Mouse (Mus musculus): ENCODE data around the gene Tnfsf9. TPM values are rescaled to one million over a fixed set of nuclear protein-coding genes. Genes with fewer than 3 reads are reported as not detected.
A peak's percentile ranks its signal among the peaks of the same experiment; 100 is the strongest.

The Tnfsf9 gene
- 1 to 10 TPM in 3 of 4 experiments, under 1 TPM in 1; 0.49 to 1.3 (median 1.1) TPM for total RNA-seq (2022)

GRCm38 (mm10) chr17:57105181-57106034, at the start of gene Tnfsf9:
Gene Tnfsf9, plus strand, starts transcription at chr17:57105325.
- no peak for DNase-seq (ENCODE audit: low spot score in 2 of 2)

- no peak for DNase-seq (ENCODE audit: low spot score in 2 of 2)
Measured at GRCm38 (mm10) chr17:57056246-57056645, 48.9 kb upstream of the Tnfsf9 start.

DNA sequence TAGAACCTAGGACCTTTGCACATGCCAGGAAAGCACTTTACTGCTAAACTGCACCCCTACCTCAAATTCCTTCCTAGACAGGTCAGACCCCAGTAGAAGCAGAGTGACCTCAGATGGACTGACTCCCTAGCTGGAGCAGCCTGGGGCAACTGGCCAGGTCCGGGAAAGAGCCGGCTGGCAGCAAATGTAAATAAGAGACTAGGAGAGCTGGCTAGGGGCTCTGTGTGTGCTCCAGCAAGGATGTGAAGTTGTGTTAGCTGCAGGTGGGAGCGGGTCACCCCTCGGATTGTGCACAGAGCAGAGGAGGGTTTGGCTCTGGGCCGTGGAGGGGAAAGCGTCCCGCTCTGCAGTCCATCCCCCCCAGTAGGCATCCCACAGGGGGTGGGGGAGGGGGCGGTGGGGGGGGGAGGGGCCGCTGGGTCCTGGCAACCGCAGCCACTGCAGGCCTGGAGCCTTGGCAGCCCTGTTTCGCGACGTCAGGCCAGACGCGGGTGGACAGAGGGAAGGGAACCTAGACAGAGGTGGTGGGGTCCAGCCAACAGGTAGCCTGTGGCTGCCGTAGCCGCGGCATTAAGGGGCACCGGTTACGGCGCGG, 46.1 kb upstream of the Tnfsf9 start, which contains the start of gene Crb3:
Gene Crb3, plus strand, starts transcription at position 215 of the 595 bp plus-strand sequence.
- DNase-seq (ENCODE audit: low spot score in 2 of 2) = no peak

GRCm38 (mm10) chr17:57059486-57059977, 45.6 kb upstream of the Tnfsf9 start, which contains the start of gene Slc25a23:
Gene Slc25a23, minus strand, starts transcription at chr17:57059863.
- peak; percentile 73 to 74 for DNase-seq (ENCODE audit: low spot score in 2 of 2)

DNA sequence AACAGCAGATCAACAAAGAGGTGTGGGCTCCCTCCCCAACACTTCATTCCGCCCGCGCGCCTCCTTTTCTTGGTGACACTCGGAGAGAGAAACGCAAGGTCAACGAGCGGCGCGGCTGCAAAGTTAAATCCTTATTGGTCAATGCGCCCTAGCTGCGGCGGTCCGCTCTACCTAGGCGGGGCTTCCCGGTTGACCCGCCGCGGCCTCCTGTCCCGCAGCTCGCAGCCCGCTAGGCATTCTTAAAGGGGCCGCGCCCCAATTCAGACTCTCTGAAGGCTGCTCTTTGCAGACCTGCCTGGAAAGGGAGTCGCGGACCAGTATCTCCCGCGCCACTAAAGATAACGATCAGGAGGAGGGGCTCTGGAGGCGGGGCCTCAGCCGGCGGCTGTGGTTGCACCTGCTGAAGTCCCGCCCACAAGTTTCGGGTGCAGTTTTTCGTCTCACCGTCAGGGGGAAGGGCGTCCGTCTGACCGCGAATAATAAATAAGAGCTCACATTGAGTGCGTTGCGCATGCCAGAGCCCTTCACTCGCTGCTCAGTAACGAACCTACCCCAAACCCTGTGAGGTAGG, 44.8 kb upstream of the Tnfsf9 start:
- peak; percentile 94 to 96 for DNase-seq (ENCODE audit: low spot score in 2 of 2)

GRCm38 (mm10) chr17:57061069-57061468, 44.1 kb upstream of the Tnfsf9 start:
- no peak for DNase-seq (ENCODE audit: low spot score in 2 of 2)

DNA sequence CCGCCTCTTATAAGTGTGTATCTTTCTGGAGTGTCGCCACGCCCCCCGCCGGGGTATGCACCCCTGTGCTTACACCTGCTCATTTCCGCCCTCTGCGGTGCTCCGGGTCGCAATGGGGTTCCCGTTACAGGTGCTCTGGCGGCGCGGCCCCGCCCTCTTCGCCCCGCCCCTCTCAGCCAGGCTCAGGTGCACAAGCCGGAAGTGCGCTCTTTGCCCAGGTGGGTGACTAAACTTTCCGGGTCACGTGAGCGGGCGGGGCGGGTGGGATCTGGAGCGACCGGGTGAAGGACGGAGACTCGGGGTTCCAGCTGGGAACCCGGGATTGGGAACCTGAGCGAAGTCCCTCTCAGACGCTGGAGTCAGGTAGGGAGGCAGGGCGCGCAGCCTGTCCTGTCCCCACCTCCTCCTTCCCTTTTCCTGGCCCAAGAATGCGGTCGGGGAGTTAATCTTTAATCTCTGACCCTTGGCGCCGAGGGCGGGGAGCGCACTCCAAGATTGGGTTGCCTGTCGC, 43.1 kb upstream of the Tnfsf9 start:
- DNase-seq (ENCODE audit: low spot score in 2 of 2) = no peak

GRCm38 (mm10) chr17:57062548-57062947, 42.6 kb upstream of the Tnfsf9 start:
- no peak for DNase-seq (ENCODE audit: low spot score in 2 of 2)

- DNase-seq (ENCODE audit: low spot score in 2 of 2) = no peak
Measured at GRCm38 (mm10) chr17:57063031-57063430, 42.1 kb upstream of the Tnfsf9 start.

GRCm38 (mm10) chr17:57066908-57067307, 38.2 kb upstream of the Tnfsf9 start:
- no peak for DNase-seq (ENCODE audit: low spot score in 2 of 2)

GRCm38 (mm10) chr17:57070272-57070671, 34.9 kb upstream of the Tnfsf9 start:
- DNase-seq (ENCODE audit: low spot score in 2 of 2) = no peak

DNA sequence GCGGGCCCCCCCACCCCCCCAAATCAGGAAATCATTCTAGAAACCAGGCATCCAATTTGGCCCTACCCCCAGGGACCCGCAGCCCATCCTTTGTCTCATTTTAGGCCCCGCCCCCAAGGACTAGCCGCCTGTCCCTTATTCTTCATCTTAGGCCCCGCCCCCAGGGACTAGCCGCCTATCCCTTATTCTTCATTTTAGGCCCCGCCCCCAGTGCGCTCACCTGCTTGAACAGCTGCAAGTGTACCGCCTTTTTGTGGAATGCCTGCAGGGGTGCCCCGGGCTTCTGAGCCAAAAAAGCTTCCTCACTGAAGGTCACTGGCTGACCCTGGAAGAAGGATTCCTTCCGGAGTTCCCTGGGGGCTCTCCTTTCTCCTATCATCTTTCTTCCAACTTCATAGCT, 34.4 kb upstream of the Tnfsf9 start:
- DNase-seq (ENCODE audit: low spot score in 2 of 2) = no peak

- no peak for DNase-seq (ENCODE audit: low spot score in 2 of 2)
Measured at GRCm38 (mm10) chr17:57076916-57077315, 28.2 kb upstream of the Tnfsf9 start.

DNA sequence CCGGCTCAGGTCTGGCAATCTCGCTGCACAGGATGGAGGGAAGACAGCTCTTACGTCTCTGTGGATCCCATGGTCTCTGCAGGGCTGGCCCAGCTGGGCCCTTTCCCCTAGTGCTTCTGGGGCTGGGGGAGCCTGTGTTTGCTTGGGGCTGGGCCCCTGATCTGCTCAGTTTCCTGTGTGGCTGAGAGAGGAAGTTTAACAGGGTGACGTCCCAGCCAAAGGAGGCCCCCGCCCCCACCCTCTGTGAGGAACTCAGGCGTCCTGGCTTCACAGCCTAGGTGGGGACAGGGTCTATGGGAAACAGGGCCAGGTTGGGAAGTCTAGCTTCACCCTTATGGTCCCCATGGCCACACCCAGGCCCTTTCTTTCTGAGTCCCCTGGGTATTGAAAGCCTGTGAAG, 26.8 kb upstream of the Tnfsf9 start, which contains the start of gene Dennd1c:
Gene Dennd1c, minus strand, starts transcription at position 179 of the 400 bp plus-strand sequence.
- no peak for DNase-seq (ENCODE audit: low spot score in 2 of 2)

- DNase-seq (ENCODE audit: low spot score in 2 of 2) = no peak
Measured at GRCm38 (mm10) chr17:57079919-57080318, 25.2 kb upstream of the Tnfsf9 start.

DNA sequence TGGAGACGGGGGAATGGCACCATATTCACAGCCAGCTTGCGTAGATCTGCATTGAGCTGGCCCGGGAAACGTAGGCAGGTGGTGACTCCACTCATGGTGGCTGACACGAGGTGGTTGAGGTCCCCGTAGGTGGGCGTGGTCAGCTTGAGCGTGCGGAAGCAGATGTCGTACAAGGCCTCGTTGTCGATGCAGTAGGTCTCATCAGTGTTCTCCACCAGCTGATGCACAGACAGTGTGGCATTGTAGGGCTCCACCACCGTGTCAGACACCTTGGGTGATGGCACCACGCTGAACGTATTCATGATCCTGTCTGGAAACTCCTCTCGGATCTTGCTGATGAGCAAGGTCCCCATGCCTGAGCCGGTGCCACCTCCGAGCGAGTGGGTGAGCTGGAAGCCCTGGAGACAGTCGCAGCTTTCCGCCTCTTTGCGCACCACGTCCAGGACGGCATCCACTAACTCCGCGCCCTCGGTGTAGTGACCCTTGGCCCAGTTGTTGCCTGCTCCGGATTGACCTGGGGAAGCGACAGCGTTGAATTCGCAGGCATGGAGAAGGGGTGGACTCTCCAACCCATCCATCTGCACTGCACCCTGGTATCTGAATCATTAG, 23.8 kb upstream of the Tnfsf9 start:
- DNase-seq (ENCODE audit: low spot score in 2 of 2) = no peak

DNA sequence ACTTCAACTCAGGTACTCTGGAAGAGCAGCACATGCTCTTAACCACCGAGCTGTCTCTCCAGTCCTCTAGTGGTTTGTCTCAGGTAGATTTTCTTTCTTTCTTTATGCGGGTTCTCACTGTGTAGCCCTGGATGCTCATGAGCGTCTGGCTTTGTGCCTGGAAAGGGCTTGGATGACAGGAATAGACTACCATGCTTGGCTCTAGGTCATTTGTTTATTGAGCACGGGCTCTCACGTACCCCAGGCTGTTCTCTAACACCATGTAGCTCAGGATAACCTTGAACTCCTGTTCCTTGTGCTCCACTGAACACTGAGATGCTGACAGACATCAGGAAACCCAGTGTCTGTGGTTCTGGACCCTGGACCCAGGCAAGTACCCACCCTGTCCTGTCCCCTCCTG, 22.6 kb upstream of the Tnfsf9 start:
- no peak for DNase-seq (ENCODE audit: low spot score in 2 of 2)

- no peak for DNase-seq (ENCODE audit: low spot score in 2 of 2)
Measured at GRCm38 (mm10) chr17:57085970-57086757, 19.0 kb upstream of the Tnfsf9 start.

GRCm38 (mm10) chr17:57087049-57087832, 17.9 kb upstream of the Tnfsf9 start, which contains the start of gene Tubb4a:
Gene Tubb4a, minus strand, starts transcription at chr17:57087782.
- peak; percentile 87 to 88 for DNase-seq (ENCODE audit: low spot score in 2 of 2)

DNA sequence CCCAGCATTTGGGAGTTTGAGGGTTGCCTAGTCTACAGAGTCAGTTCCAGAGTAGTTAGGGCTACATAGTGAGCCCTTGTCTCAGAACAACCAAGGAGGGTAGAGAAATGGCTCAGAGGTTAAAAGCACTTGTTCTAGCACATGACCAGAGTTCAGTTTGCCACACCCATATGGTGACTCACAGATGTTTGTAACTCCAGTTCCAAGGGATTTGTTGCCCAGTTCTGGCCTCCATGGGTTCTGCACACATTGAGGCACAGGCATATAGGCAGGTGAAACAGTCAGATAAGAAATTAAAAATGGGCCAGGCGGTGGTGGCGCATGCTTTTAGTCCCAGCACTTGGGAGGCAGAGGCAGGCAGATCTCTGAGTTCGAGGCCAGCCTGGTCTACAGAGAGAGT, 10.9 kb upstream of the Tnfsf9 start:
- no peak for DNase-seq (ENCODE audit: low spot score in 2 of 2)
